Mouse (Mus musculus): ENCODE measurements around the gene Dgki. TPM values are rescaled to one million over a fixed set of nuclear protein-coding genes. Genes with fewer than 3 reads are reported as not detected.

Dgki gene
- total and polyA plus RNA-seq, 3 experiments = 0.05 TPM; not detected in 2

- DNase-seq (ENCODE audit: low spot score) = no peak
- TF ChIP-seq CTCF (IDR thresholded peaks at IDR 0.05; ENCODE audit: low read depth, low read length) (no peak), POLR2AphosphoS5 (IDR thresholded peaks at IDR 0.05; ENCODE audit: insufficient replicate concordance, low read depth, low read length) (no peak)
- no peaks in the 10 kb centered on the region for H3K27me3 ChIP-seq (ENCODE audit: insufficient read depth, low read length)
- no peaks in the 10 kb centered on the region for H3K36me3 ChIP-seq (replicated peaks)
- H3K9me3 ChIP-seq (replicated peaks) = no peaks in the 10 kb centered on the region
- no peak overlapping the region for H3K4me3 ChIP-seq (ENCODE audit: low read depth, low read length)
- no peak for ATAC-seq (ENCODE audit: extremely low read depth, insufficient number of reproducible peaks, low FRiP score, poor library complexity, severe bottlenecking)
- H3K4me1 ChIP-seq (ENCODE audit: insufficient read depth, low read depth, low read length) = no peaks in the 10 kb centered on the region
These were observed 149.9 kb downstream of the Dgki start for GRCm38 (mm10) chr6:37150038-37150437.

- Histone ChIP-seq H3K4me1 (ENCODE audit: insufficient read depth, low read depth, low read length) (no peaks in the 10 kb centered on the region), H3K27me3 (ENCODE audit: insufficient read depth, low read length) (no peaks in the 10 kb centered on the region), H3K36me3 (replicated peaks) (no peaks in the 10 kb centered on the region), H3K9me3 (replicated peaks) (no peaks in the 10 kb centered on the region), H3K4me3 (ENCODE audit: low read depth, low read length) (no peak overlapping the region)
- ATAC-seq (ENCODE audit: extremely low read depth, insufficient number of reproducible peaks, low FRiP score, poor library complexity, severe bottlenecking) (no peak), DNase-seq (ENCODE audit: low spot score) (no peak)
- no peak for TF ChIP-seq GATA2 (IDR thresholded peaks at IDR 0.05; ENCODE audit: borderline replicate concordance, low read depth, low read length)
- TF ChIP-seq CTCF (IDR thresholded peaks at IDR 0.05; ENCODE audit: low read depth, low read length) = no peak
- no peak for TF ChIP-seq GATA1 (IDR thresholded peaks at IDR 0.05; ENCODE audit: borderline replicate concordance, low read length)
These were observed 150.8 kb downstream of the Dgki start for GRCm38 (mm10) chr6:37149196-37149595.

- no peak for ATAC-seq (ENCODE audit: extremely low read depth, insufficient number of reproducible peaks, low FRiP score, poor library complexity, severe bottlenecking)
- Histone ChIP-seq H3K4me3 (ENCODE audit: low read depth, low read length) (no peak overlapping the region), H3K9me3 (replicated peaks) (0 out of 2 replicates have a peak, but pooled peaks cover 2% of the 10 kb centered on the region), H3K36me3 (replicated peaks) (no peaks in the 10 kb centered on the region), H3K27me3 (ENCODE audit: insufficient read depth, low read length) (no peaks in the 10 kb centered on the region), H3K4me1 (ENCODE audit: insufficient read depth, low read depth, low read length) (no peaks in the 10 kb centered on the region)
- no peak for DNase-seq (ENCODE audit: low spot score)
- TF ChIP-seq POLR2AphosphoS5 (IDR thresholded peaks at IDR 0.05; ENCODE audit: insufficient replicate concordance, low read depth, low read length) (no peak), GATA1 (IDR thresholded peaks at IDR 0.05; ENCODE audit: borderline replicate concordance, low read length) (no peak), TAL1 (conservative IDR thresholded peaks at IDR 0.05; ENCODE audit: low read depth, low read length) (no peak), GATA2 (IDR thresholded peaks at IDR 0.05; ENCODE audit: borderline replicate concordance, low read depth, low read length) (no peak), CTCF (IDR thresholded peaks at IDR 0.05; ENCODE audit: low read depth, low read length) (no peak)
These were observed 152.5 kb downstream of the Dgki start for GRCm38 (mm10) chr6:37147431-37148022.

- TF ChIP-seq GATA2 (IDR thresholded peaks at IDR 0.05; ENCODE audit: borderline replicate concordance, low read depth, low read length) = no peak
- 0 out of 2 replicates have a peak, but pooled peaks cover 3% of the 10 kb centered on the region for H3K9me3 ChIP-seq (replicated peaks)
- no peak for ATAC-seq (ENCODE audit: extremely low read depth, insufficient number of reproducible peaks, low FRiP score, poor library complexity, severe bottlenecking)
- H3K27me3 ChIP-seq (ENCODE audit: insufficient read depth, low read length) = no peaks in the 10 kb centered on the region
- H3K36me3 ChIP-seq (replicated peaks) = no peaks in the 10 kb centered on the region
- H3K4me3 ChIP-seq (ENCODE audit: low read depth, low read length) = no peak overlapping the region
- no peak for DNase-seq (ENCODE audit: low spot score)
- H3K4me1 ChIP-seq (ENCODE audit: insufficient read depth, low read depth, low read length) = no peaks in the 10 kb centered on the region
These were observed 156.2 kb downstream of the Dgki start for GRCm38 (mm10) chr6:37143867-37144163.

- TF ChIP-seq POLR2AphosphoS5 (IDR thresholded peaks at IDR 0.05; ENCODE audit: insufficient replicate concordance, low read depth, low read length) = no peak
- no peak for TF ChIP-seq CTCF (IDR thresholded peaks at IDR 0.05; ENCODE audit: low read depth, low read length)
- TF ChIP-seq TAL1 (conservative IDR thresholded peaks at IDR 0.05; ENCODE audit: low read depth, low read length) = no peak
- no peak for TF ChIP-seq GATA2 (IDR thresholded peaks at IDR 0.05; ENCODE audit: borderline replicate concordance, low read depth, low read length)
- TF ChIP-seq GATA1 (IDR thresholded peaks at IDR 0.05; ENCODE audit: borderline replicate concordance, low read length) = no peak
- ATAC-seq (ENCODE audit: extremely low read depth, insufficient number of reproducible peaks, low FRiP score, poor library complexity, severe bottlenecking) = no peak
- H3K9me3 ChIP-seq (replicated peaks) = 0 out of 2 replicates have a peak, but pooled peaks cover 4% of the 10 kb centered on the region
- no peaks in the 10 kb centered on the region for H3K27me3 ChIP-seq (ENCODE audit: insufficient read depth, low read length)
- no peaks in the 10 kb centered on the region for H3K4me1 ChIP-seq (ENCODE audit: insufficient read depth, low read depth, low read length)
- no peaks in the 10 kb centered on the region for H3K36me3 ChIP-seq (replicated peaks)
- H3K4me3 ChIP-seq (ENCODE audit: low read depth, low read length) = no peak overlapping the region
- no peak for DNase-seq (ENCODE audit: low spot score)
These were observed 156.8 kb downstream of the Dgki start for GRCm38 (mm10) chr6:37142991-37143866.

- DNase-seq (ENCODE audit: low spot score) (no peak), ATAC-seq (ENCODE audit: extremely low read depth, insufficient number of reproducible peaks, low FRiP score, poor library complexity, severe bottlenecking) (no peak)
- no peaks in the 10 kb centered on the region for H3K27me3 ChIP-seq (ENCODE audit: insufficient read depth, low read length)
- no peaks in the 10 kb centered on the region for H3K36me3 ChIP-seq (replicated peaks)
- TF ChIP-seq CTCF (IDR thresholded peaks at IDR 0.05; ENCODE audit: low read depth, low read length) (no peak), POLR2AphosphoS5 (IDR thresholded peaks at IDR 0.05; ENCODE audit: insufficient replicate concordance, low read depth, low read length) (no peak), GATA1 (IDR thresholded peaks at IDR 0.05; ENCODE audit: borderline replicate concordance, low read length) (no peak), GATA2 (IDR thresholded peaks at IDR 0.05; ENCODE audit: borderline replicate concordance, low read depth, low read length) (no peak), TAL1 (conservative IDR thresholded peaks at IDR 0.05; ENCODE audit: low read depth, low read length) (no peak)
- H3K4me1 ChIP-seq (ENCODE audit: insufficient read depth, low read depth, low read length) = no peaks in the 10 kb centered on the region
- H3K9me3 ChIP-seq (replicated peaks) = 0 out of 2 replicates have a peak, but pooled peaks cover 5% of the 10 kb centered on the region
- no peak overlapping the region for H3K4me3 ChIP-seq (ENCODE audit: low read depth, low read length)
These were observed 161.2 kb downstream of the Dgki start for GRCm38 (mm10) chr6:37138816-37139215.
